Mouse (Mus musculus) hindbrain, embryonic 12.5 days (tissue): ENCODE data around the gene Rhoj. TPM values are rescaled to one million over a fixed set of nuclear protein-coding genes. Genes with fewer than 3 reads are reported as not detected.
"Not testable (repeated sequence)": the region's sequence is repeated elsewhere in the genome, so short reads cannot be mapped to it uniquely, and the experiment has no call there.

ENCODE experiments used
- ATAC-seq: fragments of 200-750 bp; cut with Nextera tagmentation; 2 replicates; pipeline ENCODE4 v1.8.0; 2017; ENCODE audit warnings: moderate TSS enrichment; ENCODE audit not compliant: low FRiP score
- H3K27ac ChIP-seq: fragments of 300-500 bp; sonication (generic); 2 replicates; pipeline ENCODE4 v1.5.1; 2016; ENCODE audit warnings: mild to moderate bottlenecking
- H3K27me3 ChIP-seq: fragments of 300-500 bp; sonication (generic); 2 replicates; pipeline ENCODE4 v1.6.1; 2016; ENCODE audit warnings: mild to moderate bottlenecking
- H3K36me3 ChIP-seq: fragments of 300-500 bp; sonication (generic); 2 replicates; pipeline ENCODE4 v1.6.1; 2016; ENCODE audit warnings: mild to moderate bottlenecking
- H3K4me1 ChIP-seq: fragments of 300-500 bp; sonication (generic); 2 replicates; pipeline ENCODE4 v1.6.1; 2016
- H3K4me2 ChIP-seq: fragments of 300-500 bp; sonication (generic); replicated peaks from 2 replicates; pipeline ENCODE4 v1.6.1; 2016; ENCODE audit warnings: mild to moderate bottlenecking
- H3K4me3 ChIP-seq: fragments of 300-500 bp; sonication (generic); 2 replicates; pipeline ENCODE4 v1.5.1; 2016; ENCODE audit warnings: mild to moderate bottlenecking
- H3K9ac ChIP-seq: fragments of 300-500 bp; sonication (generic); 2 replicates; pipeline ENCODE4 v1.6.1; 2016; ENCODE audit warnings: mild to moderate bottlenecking, moderate library complexity
- H3K9me3 ChIP-seq: fragments of 300-500 bp; sonication (generic); replicated peaks from 2 replicates; pipeline ENCODE4 v1.6.1; 2016; ENCODE audit warnings: mild to moderate bottlenecking
- WGBS: fragments of 180-500 bp; shearing (Covaris S2); methylation state at CpG from one replicate; pipeline ENCODE4 v1.1.7; 2016; 5-methylcytosine and 5-hydroxymethylcytosine counted together
- polyA plus RNA-seq: library from polyadenylated mRNA; unstranded; fragments of >200 nt; fragmentation: Nextera tagmentation; extraction: Ambion mirVana; gene quantifications from 2 replicates; pipeline ENCODE4 v1.2.1, GENCODE M21; 2016

Rhoj gene
- polyA plus RNA-seq, 1 experiment from 2014 or later = 47.3 TPM

GRCm38 (mm10) chr12:75414991-75415390 is 106.9 kb downstream of the Rhoj start:
- 68% methylated on average over 6 of the region's 6 CpGs for whole genome bisulfite sequencing
- no peaks in the 10 kb centered on the region for H3K4me1 ChIP-seq
- no peaks in the 10 kb centered on the region for H3K27me3 ChIP-seq
- H3K9ac ChIP-seq = no peak overlapping the region
- H3K36me3 ChIP-seq = no peaks in the 10 kb centered on the region
- no peak overlapping the region for H3K27ac ChIP-seq
- no peak for ATAC-seq
- no peak overlapping the region for H3K4me3 ChIP-seq
- no peak overlapping the region for H3K4me2 ChIP-seq
- no peaks in the 10 kb centered on the region for H3K9me3 ChIP-seq

DNA sequence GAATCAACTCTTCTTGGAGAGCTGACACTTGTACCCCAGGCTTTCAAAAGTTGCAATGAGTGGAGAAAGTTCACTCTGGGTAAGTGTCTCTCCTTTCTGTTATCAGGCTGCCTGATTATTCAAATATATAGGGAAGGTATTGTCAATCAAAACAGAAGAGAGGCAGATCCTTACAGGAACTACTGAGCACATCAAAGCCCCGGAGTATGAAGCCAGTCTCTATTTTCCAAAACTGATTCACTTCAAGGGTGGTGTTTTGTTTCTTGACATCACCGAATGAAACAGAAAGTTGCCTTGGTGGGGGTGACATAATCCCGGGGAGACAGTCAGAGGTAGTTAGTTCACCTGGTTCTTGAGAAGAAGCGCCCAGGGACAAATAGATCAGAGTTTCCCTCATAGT is 108.6 kb downstream of the Rhoj start, which contains the start of gene Gphb5:
Gphb5 (minus strand) TSS at position 101 of the 400 bp plus-strand sequence.
- Histone ChIP-seq H3K27ac (no peak within 1 kb of the TSS), H3K27me3 (no peaks in the 10 kb centered on the region), H3K36me3 (no peaks in the 10 kb centered on the region), H3K4me1 (no peaks in the 10 kb centered on the region), H3K4me3 (no peak within 1 kb of the TSS), H3K4me2 (no peak within 1 kb of the TSS), H3K9me3 (no peaks in the 10 kb centered on the region), H3K9ac (no peak within 1 kb of the TSS)
- WGBS = 92% methylated on average over 4 of the region's 4 CpGs
- no peak for ATAC-seq

- Histone ChIP-seq H3K27ac (no peak overlapping the region), H3K4me1 (peaks cover 3% of the 10 kb centered on the region; the same call in 1 of the 2 replicates), H3K4me3 (no peak overlapping the region), H3K36me3 (no peaks in the 10 kb centered on the region), H3K9ac (no peak overlapping the region), H3K9me3 (no peaks in the 10 kb centered on the region), H3K4me2 (no peak overlapping the region), H3K27me3 (no peaks in the 10 kb centered on the region)
- WGBS = 60% methylated on average over 7 of the region's 7 CpGs
- no peak for ATAC-seq
Observed at GRCm38 (mm10) chr12:75424359-75424758, 116.2 kb downstream of the Rhoj start.

GRCm38 (mm10) chr12:75424817-75425216 is 116.7 kb downstream of the Rhoj start:
- Histone ChIP-seq H3K27ac (no peak overlapping the region), H3K9me3 (no peaks in the 10 kb centered on the region), H3K36me3 (no peaks in the 10 kb centered on the region), H3K27me3 (no peaks in the 10 kb centered on the region), H3K9ac (no peak overlapping the region), H3K4me1 (peaks cover 3% of the 10 kb centered on the region; the same call in 1 of the 2 replicates), H3K4me2 (no peak overlapping the region), H3K4me3 (no peak overlapping the region)
- WGBS = 93% methylated on average over 4 of the region's 4 CpGs
- no peak for ATAC-seq

DNA sequence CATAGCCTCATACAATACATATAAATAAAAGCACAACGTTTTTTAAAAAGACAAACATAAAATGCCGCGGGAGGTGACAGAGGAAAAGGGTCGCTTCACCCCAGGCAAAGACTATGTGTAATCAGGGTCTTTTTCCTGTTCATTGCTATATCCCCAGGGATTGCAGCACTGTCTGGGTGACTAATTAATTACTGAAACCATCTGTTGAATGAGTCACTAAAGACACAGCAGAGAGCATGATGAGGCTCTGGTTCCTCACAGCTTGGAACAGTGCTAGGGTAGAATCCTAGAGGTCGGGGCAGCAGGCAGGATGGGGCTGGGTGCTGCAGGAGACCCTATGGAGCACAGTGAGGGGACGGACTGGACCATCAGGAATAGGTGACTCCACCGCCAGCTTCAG is 117.8 kb downstream of the Rhoj start:
- Histone ChIP-seq H3K4me3 (no peak overlapping the region), H3K4me1 (peaks cover 3% of the 10 kb centered on the region; the same call in 1 of the 2 replicates)
- 88% methylated on average over 7 of the region's 7 CpGs for WGBS

DNA sequence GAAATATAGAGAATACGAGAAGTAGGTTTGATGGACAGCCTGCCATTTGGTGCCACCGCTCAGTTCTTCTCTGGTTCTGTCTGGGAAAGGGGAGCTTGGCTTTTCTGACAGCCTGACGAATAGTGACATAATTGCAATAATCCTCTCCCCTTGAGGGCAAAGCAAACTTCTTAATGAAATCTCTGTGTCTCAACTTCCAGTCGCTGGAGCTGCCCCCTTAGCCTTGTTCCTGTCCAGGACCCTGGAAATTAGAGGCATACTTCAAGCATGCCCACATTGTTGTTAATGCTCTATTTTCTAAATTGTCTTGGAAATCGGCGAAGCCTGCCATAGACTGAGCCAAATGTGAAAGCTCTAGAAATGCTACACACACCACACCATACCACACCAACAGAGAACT is 120.6 kb downstream of the Rhoj start:
- ATAC-seq = no peak

More for the DNA sequence above, 117.8 kb downstream of the Rhoj start:
- no peaks in the 10 kb centered on the region for H3K36me3 ChIP-seq
- no peak overlapping the region for H3K27ac ChIP-seq
- no peak overlapping the region for H3K4me2 ChIP-seq
- H3K9me3 ChIP-seq = no peaks in the 10 kb centered on the region
- H3K9ac ChIP-seq = no peak overlapping the region
- no peak for ATAC-seq
- no peaks in the 10 kb centered on the region for H3K27me3 ChIP-seq

DNA sequence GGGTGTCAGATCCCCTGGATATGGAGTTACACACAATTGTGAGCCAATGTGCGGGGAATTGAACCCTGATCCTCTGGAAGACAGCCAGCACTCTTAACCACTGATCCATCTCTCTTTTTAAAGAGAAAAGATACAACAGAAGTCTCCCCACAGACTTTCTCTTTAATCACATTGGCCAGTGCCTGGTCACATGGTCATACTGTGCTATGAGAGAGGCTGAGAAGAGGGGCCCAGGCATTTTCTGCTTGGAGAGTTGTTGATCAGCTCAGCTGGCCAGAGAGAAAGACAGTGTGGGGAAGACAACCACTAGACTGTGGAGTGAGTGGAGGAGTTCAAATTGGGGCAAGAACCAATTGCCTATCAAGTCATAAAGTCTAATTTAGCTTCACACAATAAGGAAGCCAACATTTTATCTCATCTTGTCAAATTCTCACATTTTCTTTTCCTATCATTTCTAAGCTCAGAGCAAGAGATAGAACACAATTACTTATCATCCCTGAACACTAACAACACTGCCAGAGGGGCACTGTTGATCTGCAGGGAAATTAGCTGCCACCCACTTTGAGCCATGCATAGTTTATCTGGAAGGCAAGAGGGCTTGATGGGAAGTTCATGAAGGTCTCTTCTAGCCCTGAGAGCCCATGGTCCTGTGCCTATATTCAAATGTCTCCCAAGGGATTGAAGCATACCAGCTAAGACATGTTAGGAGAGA is 121.7 kb downstream of the Rhoj start:
- no peak overlapping the region for H3K4me3 ChIP-seq
- no peaks in the 10 kb centered on the region for H3K27me3 ChIP-seq
- no peak overlapping the region for H3K4me2 ChIP-seq
- ATAC-seq = no peak
- no peaks in the 10 kb centered on the region for H3K9me3 ChIP-seq
- H3K4me1 ChIP-seq = no peaks in the 10 kb centered on the region
- no peaks in the 10 kb centered on the region for H3K36me3 ChIP-seq
- WGBS = 92% methylated on average over 1 of the region's 1 CpGs
- no peak overlapping the region for H3K27ac ChIP-seq
- H3K9ac ChIP-seq = no peak overlapping the region

More for the DNA sequence above, 120.6 kb downstream of the Rhoj start:
- peaks cover 3% of the 10 kb centered on the region; the same call in 1 of the 2 replicates for H3K4me1 ChIP-seq
- H3K36me3 ChIP-seq = no peaks in the 10 kb centered on the region
- no peak overlapping the region for H3K4me3 ChIP-seq
- H3K27me3 ChIP-seq = no peaks in the 10 kb centered on the region
- H3K9ac ChIP-seq = no peak overlapping the region
- 86% methylated on average over 6 of the region's 6 CpGs for WGBS
- H3K4me2 ChIP-seq = no peak overlapping the region
- H3K27ac ChIP-seq = no peak overlapping the region
- no peaks in the 10 kb centered on the region for H3K9me3 ChIP-seq

DNA sequence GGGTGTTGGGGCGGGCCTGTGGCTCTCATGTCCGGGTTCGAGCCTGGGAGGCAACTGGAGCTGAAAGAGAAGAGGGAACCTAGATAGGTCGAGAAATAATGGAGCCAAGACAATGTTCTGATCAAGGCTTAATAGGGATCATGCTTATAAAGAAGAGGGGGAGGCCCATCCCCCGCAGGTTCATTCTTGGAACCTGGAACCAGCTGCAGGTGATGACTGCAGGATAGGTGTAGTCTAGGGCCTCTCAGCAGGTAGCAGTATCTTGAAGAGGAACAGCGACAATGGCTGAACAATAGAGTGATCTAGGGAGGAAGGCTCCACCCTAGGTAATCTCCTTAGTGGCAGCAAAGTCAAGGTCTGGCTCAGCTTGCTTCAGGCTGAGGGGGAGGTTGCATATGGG is 124.3 kb downstream of the Rhoj start:
- H3K27me3 ChIP-seq, H3K9me3 ChIP-seq, H3K36me3 ChIP-seq, H3K27ac ChIP-seq, H3K4me2 ChIP-seq, H3K4me1 ChIP-seq, ATAC-seq, H3K4me3 ChIP-seq, H3K9ac ChIP-seq: not testable (repeated sequence)
- WGBS = 84% methylated on average over 6 of the region's 6 CpGs

- no peak overlapping the region for H3K9ac ChIP-seq
- no peak overlapping the region for H3K4me2 ChIP-seq
- no peak for ATAC-seq
- no peaks in the 10 kb centered on the region for H3K27me3 ChIP-seq
- H3K4me1 ChIP-seq = no peaks in the 10 kb centered on the region
- no peak overlapping the region for H3K4me3 ChIP-seq
- H3K9me3 ChIP-seq = no peaks in the 10 kb centered on the region
- 93% methylated on average over 7 of the region's 7 CpGs for WGBS
- H3K27ac ChIP-seq = no peak overlapping the region
- peaks cover 17% of the 10 kb centered on the region for H3K36me3 ChIP-seq
Observed at GRCm38 (mm10) chr12:75446245-75446644, 138.1 kb downstream of the Rhoj start.

DNA sequence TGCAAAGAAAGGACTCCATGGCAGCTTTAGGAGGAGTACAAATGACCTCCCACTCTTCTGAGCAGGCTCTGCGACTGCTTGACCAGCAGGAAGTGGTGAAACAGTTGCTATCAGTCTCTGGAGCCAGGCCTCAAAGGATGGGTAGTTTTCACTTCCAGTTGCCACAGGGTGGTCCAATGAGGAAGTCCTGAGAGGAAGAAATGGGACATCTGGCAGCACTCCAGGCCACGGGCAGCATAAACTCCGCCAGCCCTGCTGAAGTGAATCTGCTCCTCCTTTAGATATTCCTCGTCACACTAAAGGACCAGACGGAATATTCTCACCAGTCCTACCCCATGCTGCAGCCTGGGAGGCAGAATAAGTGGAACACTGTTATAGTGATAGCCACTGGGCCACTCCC is 140.8 kb downstream of the Rhoj start:
- no peak overlapping the region for H3K9ac ChIP-seq
- H3K27me3 ChIP-seq = no peaks in the 10 kb centered on the region
- peaks cover 38% of the 10 kb centered on the region for H3K36me3 ChIP-seq
- H3K27ac ChIP-seq = no peak overlapping the region
- no peaks in the 10 kb centered on the region for H3K4me1 ChIP-seq
- no peak overlapping the region for H3K4me2 ChIP-seq
- no peak for ATAC-seq
- no peak overlapping the region for H3K4me3 ChIP-seq
- 86% methylated on average over 5 of the region's 5 CpGs for WGBS
- no peaks in the 10 kb centered on the region for H3K9me3 ChIP-seq

DNA sequence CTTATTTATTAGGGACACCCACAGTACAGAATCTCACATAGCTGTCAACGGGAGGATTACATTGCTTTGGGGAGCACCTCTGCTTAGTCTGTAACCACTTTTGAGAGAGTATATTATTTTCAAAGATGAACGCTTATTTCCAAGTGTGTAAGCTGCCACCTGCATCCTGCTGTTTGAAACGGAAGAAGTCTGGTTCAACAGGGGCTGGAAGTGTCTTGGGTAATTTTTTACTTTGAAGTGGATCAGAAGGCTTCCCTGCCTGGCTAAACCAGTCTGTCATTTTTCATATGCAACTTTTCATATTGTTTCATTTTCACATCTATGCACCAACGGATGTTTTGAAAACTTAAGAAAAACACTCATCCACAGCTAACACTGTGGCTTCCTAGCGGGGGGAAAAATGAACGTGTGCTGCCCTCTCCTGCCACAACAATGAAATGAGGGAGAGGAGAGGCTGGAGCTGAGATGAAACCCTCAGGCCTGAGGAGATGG is 141.4 kb downstream of the Rhoj start:
- ATAC-seq = no peak
- no peak overlapping the region for H3K4me3 ChIP-seq
- no peak overlapping the region for H3K27ac ChIP-seq
- H3K4me1 ChIP-seq = no peaks in the 10 kb centered on the region
- no peak overlapping the region for H3K4me2 ChIP-seq
- WGBS = 75% methylated on average over 6 of the region's 6 CpGs
- peaks cover 38% of the 10 kb centered on the region for H3K36me3 ChIP-seq
- H3K9me3 ChIP-seq = no peaks in the 10 kb centered on the region
- no peak overlapping the region for H3K9ac ChIP-seq
- no peaks in the 10 kb centered on the region for H3K27me3 ChIP-seq

GRCm38 (mm10) chr12:75450011-75450410 is 141.9 kb downstream of the Rhoj start:
- Histone ChIP-seq H3K36me3 (peaks cover 38% of the 10 kb centered on the region), H3K4me1 (no peaks in the 10 kb centered on the region), H3K9ac (no peak overlapping the region), H3K27me3 (no peaks in the 10 kb centered on the region), H3K4me3 (no peak overlapping the region), H3K27ac (no peak overlapping the region), H3K4me2 (no peak overlapping the region), H3K9me3 (no peaks in the 10 kb centered on the region)
- ATAC-seq = no peak
- 81% methylated on average over 14 of the region's 14 CpGs for WGBS

GRCm38 (mm10) chr12:75450592-75450991 is 142.5 kb downstream of the Rhoj start:
- 94% methylated on average over 8 of the region's 8 CpGs for WGBS
- Histone ChIP-seq H3K9me3 (no peaks in the 10 kb centered on the region), H3K4me2 (no peak overlapping the region), H3K27me3 (no peaks in the 10 kb centered on the region), H3K9ac (no peak overlapping the region), H3K36me3 (peaks cover 38% of the 10 kb centered on the region), H3K4me1 (no peaks in the 10 kb centered on the region), H3K4me3 (no peak overlapping the region), H3K27ac (no peak overlapping the region)
- ATAC-seq = no peak
